Mouse (Mus musculus): ENCODE measurements around the gene Hmmr. TPM values are rescaled to one million over a fixed set of nuclear protein-coding genes. Genes with fewer than 3 reads are reported as not detected.
A peak's percentile ranks its signal among the peaks of the same experiment; 100 is the strongest.

Gene Hmmr
- polyA plus RNA-seq, 1 experiment = 2.6 TPM

DNA sequence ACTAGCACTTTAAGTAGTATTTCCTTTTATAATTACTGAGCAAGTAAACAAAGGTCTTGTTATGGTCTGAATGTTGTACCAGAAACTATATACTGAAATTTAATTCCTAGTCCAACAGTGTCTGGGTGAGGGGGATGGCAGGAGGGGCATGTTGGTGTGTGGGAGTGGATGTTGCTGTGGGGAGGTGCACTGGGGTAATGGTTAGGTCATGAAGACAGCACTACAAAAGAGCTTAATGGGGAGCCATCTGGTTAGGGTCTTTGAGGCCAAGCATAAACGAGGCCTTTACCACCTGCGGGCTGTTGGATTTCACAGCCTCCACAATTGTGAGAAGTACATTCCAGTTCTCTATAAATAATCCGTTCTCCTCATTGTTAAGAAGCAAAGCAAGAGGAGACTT, 49.9 kb downstream of the Hmmr start:
- H3K27me3 ChIP-seq (ENCODE audit: control insufficient read depth, insufficient read depth, low read length) = no peaks in the 10 kb centered on the region
- no peak for DNase-seq (ENCODE audit: low read depth in 1 of 2, low spot score in 2 of 2)
- TF ChIP-seq POLR2A (IDR thresholded peaks at IDR 0.05; ENCODE audit: low read depth, low read length) = no peak
- TF ChIP-seq CTCF (IDR thresholded peaks at IDR 0.05; ENCODE audit: extremely low read depth, insufficient read depth, insufficient read length, insufficient replicate concordance) = no peak
- no peak overlapping the region for H3K4me3 ChIP-seq (ENCODE audit: extremely low read depth, insufficient read depth, insufficient read length)
- H3K27ac ChIP-seq (ENCODE audit: insufficient read depth, low read length) = no peak overlapping the region
- H3K36me3 ChIP-seq (ENCODE audit: control insufficient read depth, insufficient read depth, low read length) = peaks cover 45% of the 10 kb centered on the region
- H3K4me1 ChIP-seq (ENCODE audit: control insufficient read depth, insufficient read depth, insufficient read length) = no peaks in the 10 kb centered on the region
- 92% methylated on average over 3 of the region's 3 CpGs for WGBS

DNA sequence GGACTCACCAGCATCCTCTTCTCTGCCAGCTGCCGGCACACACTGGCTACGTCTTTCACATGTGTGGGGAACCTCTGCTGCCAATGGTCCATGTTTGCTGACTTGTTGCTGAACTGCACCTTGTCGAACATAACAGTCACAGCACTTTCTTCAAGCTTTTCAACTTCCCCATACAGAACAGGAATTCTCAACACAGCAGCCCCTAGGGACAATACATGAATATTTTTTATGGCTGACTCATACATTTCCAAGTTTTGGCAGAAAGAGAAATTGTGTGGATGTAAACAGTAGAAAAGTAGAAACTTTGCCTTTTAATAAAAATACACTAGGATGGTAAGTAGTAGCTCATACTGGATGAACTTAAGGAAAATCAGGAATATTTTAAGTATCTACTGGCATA, 50.8 kb downstream of the Hmmr start:
- TF ChIP-seq POLR2A (IDR thresholded peaks at IDR 0.05; ENCODE audit: low read depth, low read length) (no peak), CTCF (IDR thresholded peaks at IDR 0.05; ENCODE audit: extremely low read depth, insufficient read depth, insufficient read length, insufficient replicate concordance) (no peak)
- H3K4me3 ChIP-seq (ENCODE audit: extremely low read depth, insufficient read depth, insufficient read length) = no peak overlapping the region
- H3K36me3 ChIP-seq (ENCODE audit: control insufficient read depth, insufficient read depth, low read length) = peaks cover 47% of the 10 kb centered on the region
- 84% methylated on average over 3 of the region's 3 CpGs for WGBS
- H3K4me1 ChIP-seq (ENCODE audit: control insufficient read depth, insufficient read depth, insufficient read length) = no peaks in the 10 kb centered on the region
- no peak overlapping the region for H3K27ac ChIP-seq (ENCODE audit: insufficient read depth, low read length)
- no peaks in the 10 kb centered on the region for H3K27me3 ChIP-seq (ENCODE audit: control insufficient read depth, insufficient read depth, low read length)
- DNase-seq (ENCODE audit: low read depth in 1 of 2, low spot score in 2 of 2) = no peak

DNA sequence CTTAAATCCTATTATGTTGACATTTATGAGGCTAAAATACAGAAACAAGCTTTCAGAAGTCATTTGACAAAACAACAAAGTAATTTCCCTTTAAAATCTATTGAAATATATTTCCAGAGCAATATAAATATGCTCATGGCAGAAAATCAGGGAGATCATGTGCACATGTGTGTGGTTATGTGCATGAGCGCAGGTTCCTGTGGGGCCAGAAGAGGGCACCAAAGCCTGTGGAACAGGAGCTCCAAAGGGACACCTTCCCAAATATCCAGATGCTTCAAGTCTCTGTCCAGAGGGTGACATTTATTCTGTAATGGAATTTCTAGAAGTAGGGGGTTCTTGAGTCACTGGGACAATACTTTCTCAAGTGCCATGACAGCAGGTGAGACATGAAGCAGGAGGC, 56.1 kb downstream of the Hmmr start:
- DNase-seq (ENCODE audit: low read depth in 1 of 2, low spot score in 2 of 2) = no peak
- 97% methylated on average over 1 of the region's 1 CpGs for WGBS
- TF ChIP-seq CTCF (IDR thresholded peaks at IDR 0.05; ENCODE audit: extremely low read depth, insufficient read depth, insufficient read length, insufficient replicate concordance) = peak; percentile 24; the same call in 1 of the 2 replicates
- TF ChIP-seq POLR2A (IDR thresholded peaks at IDR 0.05; ENCODE audit: low read depth, low read length) = no peak
- Histone ChIP-seq H3K4me3 (ENCODE audit: extremely low read depth, insufficient read depth, insufficient read length) (no peak overlapping the region), H3K27me3 (ENCODE audit: control insufficient read depth, insufficient read depth, low read length) (no peaks in the 10 kb centered on the region), H3K36me3 (ENCODE audit: control insufficient read depth, insufficient read depth, low read length) (peaks cover 25% of the 10 kb centered on the region), H3K27ac (ENCODE audit: insufficient read depth, low read length) (no peak overlapping the region), H3K4me1 (ENCODE audit: control insufficient read depth, insufficient read depth, insufficient read length) (no peaks in the 10 kb centered on the region)

DNA sequence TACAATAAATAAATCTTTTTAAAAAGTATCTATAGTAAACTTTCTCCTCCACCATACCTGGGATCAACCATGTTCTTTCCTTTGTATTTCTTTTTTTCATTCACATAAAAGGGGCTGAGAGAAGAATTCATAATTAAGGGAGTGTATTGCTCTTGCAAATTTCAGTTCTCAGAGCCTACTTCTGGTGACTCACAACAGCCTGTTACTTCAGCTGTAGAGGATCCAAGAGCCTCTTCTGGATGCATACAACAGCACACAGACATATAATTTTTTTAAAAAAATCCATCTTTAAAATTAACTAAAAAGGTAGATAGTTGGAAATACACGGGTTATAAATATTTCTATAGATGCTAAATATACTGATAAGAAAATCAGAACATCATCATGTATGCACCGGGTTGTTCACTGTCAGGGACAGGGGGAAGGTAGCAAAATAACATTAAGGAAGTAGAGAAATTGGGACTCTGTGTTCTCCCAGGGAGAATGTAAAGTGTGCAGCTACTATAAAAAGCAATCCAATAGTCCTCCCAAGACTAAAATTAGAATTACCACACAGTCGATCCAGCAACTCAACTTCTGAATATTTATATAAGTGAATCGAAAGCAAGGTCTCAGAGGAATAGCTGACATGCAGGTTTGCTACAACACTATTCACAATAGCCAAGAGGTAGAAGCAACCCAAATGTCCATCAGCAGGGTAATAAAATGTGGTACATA, 58.0 kb downstream of the Hmmr start:
- no peak for DNase-seq (ENCODE audit: low read depth in 1 of 2, low spot score in 2 of 2)
- Histone ChIP-seq H3K27me3 (ENCODE audit: control insufficient read depth, insufficient read depth, low read length) (no peaks in the 10 kb centered on the region), H3K36me3 (ENCODE audit: control insufficient read depth, insufficient read depth, low read length) (peaks cover 13% of the 10 kb centered on the region), H3K4me3 (ENCODE audit: extremely low read depth, insufficient read depth, insufficient read length) (no peak overlapping the region), H3K27ac (ENCODE audit: insufficient read depth, low read length) (no peak overlapping the region), H3K4me1 (ENCODE audit: control insufficient read depth, insufficient read depth, insufficient read length) (no peaks in the 10 kb centered on the region)
- WGBS = 73% methylated on average over 4 of the region's 4 CpGs
- no peak for TF ChIP-seq CTCF (IDR thresholded peaks at IDR 0.05; ENCODE audit: extremely low read depth, insufficient read depth, insufficient read length, insufficient replicate concordance)
- no peak for TF ChIP-seq POLR2A (IDR thresholded peaks at IDR 0.05; ENCODE audit: low read depth, low read length)

Other genes with a start within 250 kb of the Hmmr start
- 26.3 and 28.3 TPM in 2 replicates for gene Mat2b, start 38.2 kb downstream of the Hmmr start, polyA plus RNA-seq (2012; rRNA removed)
- 7.4 TPM in 2 replicates for gene Nudcd2, start 245 bp upstream of the Hmmr start, polyA plus RNA-seq (2012; rRNA removed)
- 6.7 and 7.9 TPM in 2 replicates for gene Ccng1, start 21.9 kb upstream of the Hmmr start, polyA plus RNA-seq (2012; rRNA removed)

Measured in spleen, adult 2 months (tissue).